Mouse (Mus musculus): ENCODE measurements around the gene Wnt3a. TPM values are rescaled to one million over a fixed set of nuclear protein-coding genes. Genes with fewer than 3 reads are reported as not detected.

Gene Wnt3a
- 0.08 TPM in 1 of 2 replicates, not detected in the other for polyA plus RNA-seq (2015; fragmentation: Nextera tagmentation; extraction: Ambion mirVana)

DNA sequence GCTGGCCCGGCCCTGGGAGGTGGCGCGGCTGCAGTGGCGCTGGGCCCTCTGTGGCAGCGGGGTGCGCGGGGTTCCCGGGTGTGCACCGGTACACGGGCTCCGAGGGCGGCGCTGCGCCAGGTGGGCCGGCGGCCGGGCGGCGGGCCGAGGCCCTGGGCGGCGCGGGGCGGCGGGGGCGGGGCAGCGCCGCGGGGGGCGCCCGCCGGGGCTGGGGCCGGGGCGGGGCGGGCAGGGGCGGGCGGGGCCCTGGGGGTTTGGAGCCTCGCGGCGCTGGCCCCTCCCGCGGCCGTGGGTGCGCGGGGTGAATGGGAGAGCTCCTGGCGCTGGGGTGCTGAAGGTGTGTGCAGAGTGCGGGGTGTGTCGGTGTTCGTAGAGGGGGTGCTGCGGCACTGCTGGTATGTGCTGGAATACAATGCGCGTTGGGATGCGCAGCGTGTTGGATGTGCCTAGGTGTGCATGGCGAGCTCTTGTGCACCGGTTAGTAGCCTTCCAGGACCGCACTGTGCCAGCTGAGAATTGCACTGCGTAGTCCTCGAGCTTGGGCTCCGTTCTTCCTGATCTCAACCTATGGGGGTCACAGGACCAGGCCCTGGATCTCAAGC, at the start of gene Wnt3a:
TSS of gene Wnt3a (minus strand) at position 51 of the 602 bp plus-strand sequence.

GRCm38 (mm10) chr11:59306461-59307421, 16.2 kb upstream of the Wnt3a start, which contains the start of gene Wnt9a:
Wnt9a (plus strand) TSS chr11:59306928.

DNA sequence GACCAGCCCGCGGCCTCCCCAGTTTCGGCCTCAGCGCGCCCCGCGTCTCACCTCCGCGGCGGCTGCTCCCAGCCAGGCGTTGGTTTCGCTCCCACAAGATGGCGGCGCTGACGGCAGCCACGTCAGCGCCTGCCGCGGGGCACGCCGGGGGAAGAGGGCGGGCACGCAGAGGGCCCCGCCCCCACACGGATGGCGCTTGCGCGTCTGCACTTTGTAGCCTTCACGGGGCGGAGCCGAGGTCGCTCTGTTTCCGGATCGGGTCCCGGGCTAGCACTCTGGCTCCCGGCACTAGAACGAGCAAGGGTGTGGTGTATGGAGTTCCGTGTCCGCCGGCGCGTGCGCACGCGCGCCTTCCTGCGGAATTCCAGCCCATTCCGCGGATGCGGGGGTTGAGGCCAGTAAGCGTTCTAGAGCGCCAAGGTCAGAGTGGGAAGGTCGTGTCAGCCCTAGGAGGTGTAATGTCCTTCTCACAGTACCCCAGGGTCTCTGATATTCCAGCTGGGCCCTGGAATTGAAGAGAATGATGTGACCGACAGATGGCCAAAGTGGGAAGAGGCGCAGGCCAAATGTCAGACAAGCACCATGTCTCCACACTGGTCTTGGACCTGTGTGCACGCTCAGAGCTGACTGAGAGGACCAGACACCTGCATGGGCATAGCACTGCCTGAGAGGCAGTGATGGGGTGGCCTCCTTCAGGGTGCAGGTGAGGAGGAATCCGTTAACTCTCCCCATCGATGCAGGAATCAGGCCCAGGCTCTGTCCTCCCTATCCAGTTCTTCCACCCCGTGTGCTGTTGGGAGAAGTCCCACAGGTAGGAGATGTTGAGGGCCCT, 62.2 kb downstream of the Wnt3a start, which contains the start of gene Arf1:
TSS of gene Arf1 (minus strand) at position 149 of the 832 bp plus-strand sequence.

GRCm38 (mm10) chr11:59208153-59208831, 82.3 kb downstream of the Wnt3a start, which contains the start of gene 2310033P09Rik:
2310033P09Rik (plus strand) TSS chr11:59208321.

DNA sequence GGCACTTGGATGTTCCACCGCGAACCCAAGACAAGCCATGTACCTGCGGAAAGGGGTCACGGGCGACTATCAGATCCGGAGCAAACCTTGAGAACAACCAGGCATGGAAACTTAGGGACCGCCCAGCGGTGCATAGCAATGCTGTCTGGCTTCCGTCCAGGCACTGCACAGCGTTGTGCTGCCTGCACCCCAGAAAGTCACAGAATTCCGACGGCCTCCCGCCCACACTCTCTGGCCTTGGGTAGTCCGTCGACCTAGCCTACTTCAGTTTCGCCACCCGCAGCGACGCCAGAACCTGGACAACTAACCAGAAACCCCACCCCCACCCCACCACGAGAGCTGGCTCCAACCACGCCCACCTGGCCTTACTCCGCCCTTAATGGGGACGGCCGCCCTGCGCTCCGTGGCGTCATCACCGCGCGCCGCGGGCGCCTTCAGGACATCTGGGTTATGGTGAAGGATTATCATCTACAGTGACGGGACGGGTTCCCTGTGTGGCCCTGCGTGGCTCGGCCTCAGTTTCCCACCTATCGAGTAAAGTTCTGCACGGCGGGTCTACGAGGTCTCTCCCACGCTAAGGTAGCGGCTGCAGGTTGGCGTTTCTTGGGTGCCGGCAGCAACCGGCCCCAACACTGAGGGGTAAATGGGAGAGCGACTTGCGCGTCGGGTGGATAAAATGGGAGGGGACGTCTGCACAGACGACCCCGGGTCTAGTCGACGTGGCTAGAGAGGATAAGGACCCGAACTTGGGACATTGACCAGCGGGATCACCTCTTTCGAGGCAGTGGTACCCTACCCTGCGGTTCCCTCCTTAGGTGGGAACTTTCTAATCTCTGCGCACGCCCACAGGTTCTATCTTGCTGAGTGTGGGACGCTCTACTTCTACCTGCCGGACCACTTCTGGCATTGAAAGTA, 88.2 kb downstream of the Wnt3a start, which contains the start of gene Mrpl55:
TSS of gene Mrpl55 (plus strand) at position 406 of the 915 bp plus-strand sequence.

Other genes starting within 250 kb of the Wnt3a start
- 0.17 and 0.22 TPM in 2 replicates for gene Obscn, start 154.3 kb downstream of the Wnt3a start, polyA plus RNA-seq (2015; fragmentation: Nextera tagmentation; extraction: Ambion mirVana)
- gene Iba57, start 127.0 kb downstream of the Wnt3a start, polyA plus RNA-seq (2015; fragmentation: Nextera tagmentation; extraction: Ambion mirVana): 11.9 and 14.3 TPM in 2 replicates
- gene Gjc2, start 107.5 kb downstream of the Wnt3a start, polyA plus RNA-seq (2015; fragmentation: Nextera tagmentation; extraction: Ambion mirVana): 0.59 and 1.2 TPM in 2 replicates
- gene Guk1, start 98.5 kb downstream of the Wnt3a start, polyA plus RNA-seq (2015; fragmentation: Nextera tagmentation; extraction: Ambion mirVana): 84.0 and 88.0 TPM in 2 replicates
- gene Mrpl55, start 88.3 kb downstream of the Wnt3a start, polyA plus RNA-seq (2015; fragmentation: Nextera tagmentation; extraction: Ambion mirVana): 67.0 and 70.0 TPM in 2 replicates
- gene 2310033P09Rik, start 82.4 kb downstream of the Wnt3a start, polyA plus RNA-seq (2015; fragmentation: Nextera tagmentation; extraction: Ambion mirVana): 34.5 and 37.9 TPM in 2 replicates
- gene Arf1, start 62.5 kb downstream of the Wnt3a start, polyA plus RNA-seq (2015; fragmentation: Nextera tagmentation; extraction: Ambion mirVana): 241 and 269 TPM in 2 replicates
- gene Wnt9a, start 16.2 kb upstream of the Wnt3a start, polyA plus RNA-seq (2015; fragmentation: Nextera tagmentation; extraction: Ambion mirVana): 0.88 and 1.5 TPM in 2 replicates
- gene Prss38, start 84.9 kb upstream of the Wnt3a start, polyA plus RNA-seq (2015; fragmentation: Nextera tagmentation; extraction: Ambion mirVana): not detected in 2 replicates
- gene Jmjd4, start 159.3 kb upstream of the Wnt3a start, polyA plus RNA-seq (2015; fragmentation: Nextera tagmentation; extraction: Ambion mirVana): 4.1 and 4.5 TPM in 2 replicates
- 12.1 and 12.5 TPM in 2 replicates for gene Snap47, start 160.4 kb upstream of the Wnt3a start, polyA plus RNA-seq (2015; fragmentation: Nextera tagmentation; extraction: Ambion mirVana)
- 1.6 and 2.5 TPM in 2 replicates for gene Zfp867, start 181.7 kb upstream of the Wnt3a start, polyA plus RNA-seq (2015; fragmentation: Nextera tagmentation; extraction: Ambion mirVana)
- 5.7 and 6.3 TPM in 2 replicates for gene Zkscan17, start 236.0 kb upstream of the Wnt3a start, polyA plus RNA-seq (2015; fragmentation: Nextera tagmentation; extraction: Ambion mirVana)